9 mouse cellular contexts compared by ENCODE assay signal in genomic region chr1:53750697-53751096, GRCm38 (mm10). TPM values are rescaled to one million over a fixed set of nuclear protein-coding genes. Genes with fewer than 3 reads are reported as not detected.
"Had no signal": no experiment of that assay in that cellular context is flagged by ENCODE, and none has a peak within 500 bp of the region (broad histone marks: within the 10 kb centered on the region; RNA-seq: fewer than 3 reads in every experiment).

No protein-coding gene starts in this region.

RNA-seq across cellular contexts. Expression of gene Dnah7a, which starts 44.1 kb away (rescaled TPM):
- total RNA-seq: common myeloid progenitor, adult 5-6 weeks; gastrocnemius, adult 18-20 months; gastrocnemius, adult 2 months; gastrocnemius, adult 8-10 months; gastrocnemius, postnatal 14 days; gastrocnemius, postnatal 25 days; gastrocnemius, postnatal 36 days; granulocyte monocyte progenitor cell, adult 5-6 weeks had no signal
- polyA plus RNA-seq: erythroblast, embryonic 14.5 days had no signal
